Mouse (Mus musculus) embryonic facial prominence, embryonic 10.5 days (tissue): ENCODE measurements at regions not wholly inside any gene's neighbourhood (a gene's known extent, or its start where the extent isn't known, plus 50 kb on each side); places are given as distances from the start of the nearest gene placed in this dataset.
A peak's percentile ranks its signal among the peaks of the same experiment; 100 is the strongest.

Experiments used
- DNase-seq: peaks from one replicate; pipeline ENCODE4 v3.0.0-alpha.2; 2017; ENCODE audit warnings: low spot score
- H3K27ac ChIP-seq: fragments of 300-500 bp; sonication (generic); replicated peaks from 2 replicates; pipeline ENCODE4 v1.5.1; 2016; ENCODE audit warnings: mild to moderate bottlenecking
- H3K27me3 ChIP-seq: fragments of 300-500 bp; sonication (generic); replicated peaks from 2 replicates; pipeline ENCODE4 v1.6.1; 2016; ENCODE audit warnings: low read depth, mild to moderate bottlenecking; ENCODE audit not compliant: poor library complexity, severe bottlenecking
- H3K36me3 ChIP-seq: fragments of 300-500 bp; sonication (generic); replicated peaks from 2 replicates; pipeline ENCODE4 v1.6.1; 2016; ENCODE audit warnings: mild to moderate bottlenecking, moderate library complexity
- H3K4me1 ChIP-seq: fragments of 300-500 bp; sonication (generic); 2 replicates; pipeline ENCODE4 v1.6.1; 2016
- H3K4me3 ChIP-seq: fragments of 300-500 bp; sonication (generic); 2 replicates; pipeline ENCODE4 v1.5.1; 2016; ENCODE audit warnings: mild to moderate bottlenecking, moderate library complexity
- H3K9me3 ChIP-seq: fragments of 300-500 bp; sonication (generic); 2 replicates; pipeline ENCODE4 v1.6.1; 2016; ENCODE audit warnings: mild to moderate bottlenecking
- WGBS: fragments of 180-500 bp; shearing (Covaris S2); methylation state at CpG from one replicate; pipeline ENCODE4 v1.1.7; 2016; 5-methylcytosine and 5-hydroxymethylcytosine counted together

DNA sequence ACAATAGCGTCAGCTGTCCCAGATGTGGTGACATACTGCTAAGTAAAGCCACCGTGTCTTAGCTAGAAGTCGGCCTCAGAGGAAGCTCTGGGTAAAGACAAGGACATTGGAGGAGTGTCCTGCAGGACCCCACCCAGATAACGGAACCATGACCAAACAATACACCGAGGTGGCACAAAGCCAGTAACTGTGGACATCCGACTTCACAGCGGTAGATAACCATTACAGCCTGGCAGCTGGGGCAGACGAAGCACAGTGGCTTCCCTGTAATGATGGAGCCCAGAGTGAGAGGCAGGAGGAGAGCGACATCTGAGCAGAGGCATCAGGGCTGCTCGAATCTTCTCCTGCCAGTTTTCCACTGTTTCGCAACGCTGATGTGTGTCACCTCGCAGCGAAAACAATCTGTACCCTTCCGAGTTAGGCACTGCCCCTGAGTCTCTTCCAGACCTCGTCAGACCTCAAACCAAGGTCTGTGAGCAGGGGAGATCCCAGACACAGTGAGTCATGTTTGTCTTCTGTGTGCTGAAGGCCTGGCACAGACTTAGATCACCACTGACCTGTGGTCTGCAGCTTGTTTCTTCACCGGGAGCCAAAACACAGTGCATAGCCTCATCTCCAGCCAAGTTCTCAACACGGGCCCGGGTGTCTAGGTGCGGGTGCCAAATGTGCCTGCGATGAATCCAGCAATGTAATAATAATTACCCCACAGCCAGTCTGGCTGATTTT lies 159.7 kb upstream of the Hmga2 start:
- no peak for DNase-seq
- Histone ChIP-seq H3K4me3 (no peak overlapping the region), H3K36me3 (no peaks in the 10 kb centered on the region), H3K27me3 (no peaks in the 10 kb centered on the region), H3K9me3 (no peaks in the 10 kb centered on the region), H3K4me1 (peaks cover 57% of the 10 kb centered on the region), H3K27ac (0 out of 2 replicates have a peak overlapping the region, but pooled peaks have one; percentile 27)
- WGBS, result 83% methylated on average over 21 of the region's 21 CpGs

DNA sequence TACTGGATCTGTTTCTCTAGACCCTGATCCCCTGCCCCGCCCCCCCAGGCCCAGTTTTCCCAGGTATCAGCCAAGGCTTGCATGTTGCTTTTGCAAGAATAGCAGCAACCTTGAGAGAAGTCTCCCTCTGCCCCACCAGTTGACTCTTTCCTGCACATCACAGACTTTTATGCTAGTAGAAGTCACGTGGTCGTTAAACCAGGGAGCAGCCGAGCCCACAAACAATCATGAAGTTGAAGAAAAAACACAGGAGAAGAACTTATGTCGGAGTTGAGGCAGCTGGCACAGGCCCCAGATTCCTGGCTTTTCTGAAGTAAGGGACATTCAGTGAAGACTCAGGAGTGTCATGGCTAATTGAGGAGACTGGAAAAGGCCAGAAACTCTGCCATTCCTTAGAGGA lies 158.9 kb upstream of the Hmga2 start:
- Histone ChIP-seq H3K36me3 (no peaks in the 10 kb centered on the region), H3K9me3 (no peaks in the 10 kb centered on the region), H3K27me3 (no peaks in the 10 kb centered on the region), H3K27ac (no peak overlapping the region), H3K4me1 (peaks cover 57% of the 10 kb centered on the region), H3K4me3 (no peak overlapping the region)
- no peak for DNase-seq
- 81% methylated on average over 5 of the region's 5 CpGs for WGBS

DNA sequence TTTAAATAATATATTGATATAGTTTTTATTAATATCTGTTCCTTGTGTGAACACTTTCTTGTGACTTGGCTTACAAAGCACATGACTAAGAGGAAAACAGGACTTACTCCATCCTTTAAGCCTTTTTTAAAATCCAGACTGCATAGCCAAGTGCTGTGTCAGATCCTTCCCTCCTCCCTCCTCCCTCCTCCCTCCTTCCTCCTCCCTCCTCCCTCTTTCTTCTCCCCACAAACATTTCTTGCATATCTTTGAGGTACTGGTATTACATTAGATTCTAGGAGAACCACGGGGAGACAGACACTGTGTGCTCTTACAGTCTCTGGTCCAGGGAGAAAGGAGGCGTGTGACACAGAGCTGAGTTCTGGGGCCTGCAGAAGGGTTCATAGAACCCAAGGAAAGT lies 155.8 kb upstream of the Hmga2 start:
- H3K27ac ChIP-seq, result peak overlapping the region; percentile 54
- 51% methylated on average over 2 of the region's 2 CpGs for WGBS
- no peaks in the 10 kb centered on the region for H3K9me3 ChIP-seq
- H3K4me3 ChIP-seq, result no peak overlapping the region
- H3K36me3 ChIP-seq, result no peaks in the 10 kb centered on the region
- H3K4me1 ChIP-seq, result peaks cover 39% of the 10 kb centered on the region
- H3K27me3 ChIP-seq, result no peaks in the 10 kb centered on the region
- no peak for DNase-seq

DNA sequence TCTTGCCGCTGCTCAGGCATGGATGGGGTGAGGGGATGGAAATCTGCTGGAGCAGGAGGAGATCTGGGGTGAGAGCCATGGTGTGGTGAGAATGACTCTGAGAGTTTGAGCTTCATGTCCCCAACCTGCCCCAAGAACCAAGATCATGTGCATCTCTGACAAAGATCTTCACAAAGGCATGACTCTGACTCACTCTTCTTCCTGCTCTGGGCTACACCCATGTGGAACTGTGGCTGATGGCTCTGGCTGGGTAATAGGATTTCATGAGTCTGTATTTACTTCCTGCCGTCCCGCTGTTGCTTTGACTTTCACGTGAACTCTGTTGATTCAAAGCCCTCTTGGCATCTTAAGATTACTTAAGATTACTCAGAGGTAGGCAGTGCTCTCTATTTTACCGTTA lies 151.8 kb upstream of the Hmga2 start:
- no peaks in the 10 kb centered on the region for H3K36me3 ChIP-seq
- 80% methylated on average over 5 of the region's 5 CpGs for WGBS
- H3K27me3 ChIP-seq, result no peaks in the 10 kb centered on the region
- H3K9me3 ChIP-seq, result no peaks in the 10 kb centered on the region
- H3K4me3 ChIP-seq, result no peak overlapping the region
- no peak overlapping the region for H3K27ac ChIP-seq
- peaks cover 31% of the 10 kb centered on the region for H3K4me1 ChIP-seq
- DNase-seq, result no peak

DNA sequence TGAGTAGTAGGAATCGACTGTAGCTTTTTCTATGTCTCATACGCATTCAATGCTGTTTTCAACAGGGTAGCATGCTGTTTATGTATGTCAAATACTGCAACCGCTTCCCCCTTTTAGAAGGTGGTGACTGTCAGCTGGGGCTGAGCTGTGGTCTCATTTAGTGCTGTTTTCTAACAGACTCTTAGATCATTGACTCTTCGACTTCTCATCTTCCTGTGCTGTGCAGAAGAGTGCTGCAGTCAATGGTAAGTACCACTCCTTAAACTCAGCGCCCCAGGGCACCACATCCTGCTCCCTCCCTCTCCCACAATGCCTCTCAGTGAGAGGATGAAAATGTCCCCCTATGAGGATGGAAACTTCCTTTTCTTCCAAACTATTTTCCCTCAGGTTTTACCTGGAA lies 149.2 kb upstream of the Hmga2 start:
- H3K27me3 ChIP-seq, result no peaks in the 10 kb centered on the region
- 75% methylated on average over 5 of the region's 5 CpGs for WGBS
- H3K36me3 ChIP-seq, result no peaks in the 10 kb centered on the region
- peaks cover 12% of the 10 kb centered on the region for H3K4me1 ChIP-seq
- DNase-seq, result no peak
- no peak overlapping the region for H3K4me3 ChIP-seq
- no peak overlapping the region for H3K27ac ChIP-seq
- no peaks in the 10 kb centered on the region for H3K9me3 ChIP-seq

DNA sequence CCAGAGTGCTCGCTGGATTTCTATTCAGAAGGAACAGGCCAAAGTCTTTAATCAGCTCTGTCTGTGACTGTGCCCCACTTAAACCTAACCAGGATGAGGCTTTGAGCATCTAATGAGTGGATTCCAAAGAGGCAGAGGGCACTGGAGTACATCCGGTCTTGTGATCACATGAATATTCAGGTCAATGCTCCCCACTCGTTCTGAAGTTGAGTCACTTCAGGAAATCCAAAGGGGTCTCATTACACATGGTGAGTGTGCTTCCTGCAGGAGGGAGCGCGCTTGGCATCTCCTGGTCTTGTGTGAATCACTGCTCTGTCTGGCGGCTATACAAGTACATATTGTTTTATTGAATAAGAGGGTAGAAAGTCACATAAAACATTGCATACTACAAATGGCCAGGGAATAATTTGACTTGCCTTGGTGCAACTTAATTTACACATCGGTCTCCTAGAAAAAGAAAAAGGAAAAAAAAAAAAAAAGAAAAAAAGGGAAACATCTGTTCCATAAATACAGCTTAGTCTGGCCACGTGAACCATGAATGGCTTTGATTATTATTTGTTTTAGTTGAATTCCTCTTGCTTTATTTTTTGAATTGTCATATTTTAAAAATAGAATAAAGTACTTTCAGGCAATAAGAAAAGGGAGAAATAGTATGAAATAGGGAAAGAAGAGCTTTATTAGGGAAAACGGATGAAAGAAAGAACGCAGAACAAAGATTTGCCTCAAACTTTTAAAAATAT lies 148.1 kb upstream of the Hmga2 start:
- H3K4me1 ChIP-seq, result peaks cover 12% of the 10 kb centered on the region
- H3K9me3 ChIP-seq, result no peaks in the 10 kb centered on the region
- 63% methylated on average over 10 of the region's 10 CpGs for WGBS
- no peaks in the 10 kb centered on the region for H3K27me3 ChIP-seq
- no peaks in the 10 kb centered on the region for H3K36me3 ChIP-seq
- DNase-seq, result peak; percentile 50
- H3K27ac ChIP-seq, result no peak overlapping the region
- no peak overlapping the region for H3K4me3 ChIP-seq

DNA sequence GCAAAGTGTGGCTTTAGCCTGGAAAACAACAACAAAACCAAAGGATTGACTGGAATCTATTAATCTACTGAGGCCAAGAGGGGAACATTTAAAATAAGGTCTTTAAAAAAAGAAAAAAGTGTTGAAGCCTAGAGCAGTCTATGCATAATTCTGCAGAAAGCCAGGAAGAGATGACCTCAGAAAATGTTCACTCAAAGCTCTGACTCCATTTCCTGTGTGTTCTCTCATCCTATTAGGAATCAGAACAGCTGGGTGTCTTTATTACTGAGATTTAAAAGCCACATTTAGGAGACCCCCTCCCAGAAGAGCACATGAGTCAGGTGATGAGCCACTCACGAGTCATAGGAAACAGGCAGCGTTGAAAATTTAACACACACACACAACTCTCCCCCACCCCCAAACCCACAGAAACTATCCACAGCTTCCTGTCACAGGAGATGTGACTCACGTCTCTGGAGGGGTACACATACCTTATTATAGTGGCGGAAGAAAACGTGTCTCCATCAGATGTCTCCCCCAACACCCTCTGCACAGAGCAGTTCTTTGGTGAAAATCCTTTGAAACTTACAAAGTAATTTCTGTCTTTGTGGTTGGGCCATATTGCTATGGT lies 140.2 kb upstream of the Hmga2 start:
- WGBS, result 73% methylated on average over 5 of the region's 5 CpGs
- no peaks in the 10 kb centered on the region for H3K9me3 ChIP-seq
- no peak for DNase-seq

DNA sequence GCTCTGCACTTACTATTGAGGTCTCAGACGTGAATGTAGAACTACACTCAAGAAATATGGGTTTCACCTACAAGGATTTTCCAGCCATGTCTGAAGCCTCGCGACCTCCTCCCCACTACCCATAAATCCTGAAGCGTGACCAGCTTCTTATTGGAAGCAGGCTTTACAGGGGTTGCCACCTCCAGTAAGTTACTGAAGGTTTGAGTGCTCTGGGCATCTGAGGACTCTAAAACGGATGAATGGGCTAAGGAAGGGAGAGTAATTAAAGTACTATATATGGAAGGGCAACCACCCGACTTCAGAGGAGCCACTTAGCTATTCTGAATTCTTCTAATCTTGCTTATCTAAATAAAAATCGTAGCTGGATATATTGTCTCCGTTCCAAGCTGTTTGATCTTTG lies 136.1 kb upstream of the Hmga2 start:
- no peak overlapping the region for H3K27ac ChIP-seq
- H3K36me3 ChIP-seq, result no peaks in the 10 kb centered on the region
- no peaks in the 10 kb centered on the region for H3K27me3 ChIP-seq
- WGBS, result 76% methylated on average over 8 of the region's 8 CpGs
- no peak for DNase-seq
- H3K4me3 ChIP-seq, result no peak overlapping the region
- peaks cover 4% of the 10 kb centered on the region; the same call in 1 of the 2 replicates for H3K4me1 ChIP-seq
- no peaks in the 10 kb centered on the region for H3K9me3 ChIP-seq

More for the DNA sequence above, 140.2 kb upstream of the Hmga2 start:
- Histone ChIP-seq H3K27me3 (no peaks in the 10 kb centered on the region), H3K27ac (no peak overlapping the region), H3K4me3 (no peak overlapping the region), H3K4me1 (peaks cover 4% of the 10 kb centered on the region; the same call in 1 of the 2 replicates), H3K36me3 (no peaks in the 10 kb centered on the region)

DNA sequence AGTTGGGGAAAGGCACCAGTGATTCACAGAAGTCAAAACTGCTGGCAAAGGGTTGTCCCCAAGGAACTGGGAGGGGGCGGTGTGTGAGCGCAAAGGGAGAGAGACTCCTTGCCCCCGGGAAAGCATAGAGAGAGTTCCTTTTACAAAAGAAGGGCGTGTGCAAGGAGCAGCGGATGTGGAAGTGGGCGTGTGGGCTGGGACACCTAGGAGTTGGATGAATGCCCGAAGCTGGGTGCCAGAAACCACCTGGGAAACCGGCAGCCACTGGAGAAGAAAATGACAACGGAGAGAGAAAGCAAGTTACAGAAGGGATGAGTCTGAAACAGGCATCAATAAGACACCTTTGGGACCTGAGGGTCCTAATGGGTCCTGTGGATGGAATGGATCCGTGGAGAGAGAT lies 133.8 kb upstream of the Hmga2 start:
- Histone ChIP-seq H3K27ac (no peak overlapping the region), H3K36me3 (no peaks in the 10 kb centered on the region), H3K4me1 (0 out of 2 replicates have a peak, but pooled peaks cover 5% of the 10 kb centered on the region), H3K4me3 (no peak overlapping the region), H3K9me3 (no peaks in the 10 kb centered on the region), H3K27me3 (0 out of 2 replicates have a peak, but pooled peaks cover 10% of the 10 kb centered on the region)
- 82% methylated on average over 10 of the region's 10 CpGs for WGBS
- no peak for DNase-seq

DNA sequence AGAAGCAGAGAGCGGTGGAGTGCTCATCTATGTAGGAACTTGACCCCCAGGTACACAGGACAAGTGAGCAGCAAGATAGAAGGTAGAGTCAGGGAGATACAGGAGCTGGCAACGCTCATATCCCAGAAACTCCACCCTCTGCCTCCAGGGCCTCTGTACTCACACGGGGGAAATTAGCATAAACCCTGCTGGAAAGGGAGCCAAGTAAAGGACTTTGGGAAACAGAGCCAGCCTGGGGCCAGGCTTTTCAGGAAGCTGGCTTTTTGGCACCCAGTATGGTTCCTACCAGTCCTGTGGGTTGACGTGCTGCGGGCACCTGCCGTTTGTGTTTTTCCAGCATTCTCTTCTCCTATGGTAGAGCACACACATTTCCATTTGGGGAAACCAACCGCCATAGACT lies 128.2 kb upstream of the Hmga2 start:
- H3K4me3 ChIP-seq, result no peak overlapping the region

DNA sequence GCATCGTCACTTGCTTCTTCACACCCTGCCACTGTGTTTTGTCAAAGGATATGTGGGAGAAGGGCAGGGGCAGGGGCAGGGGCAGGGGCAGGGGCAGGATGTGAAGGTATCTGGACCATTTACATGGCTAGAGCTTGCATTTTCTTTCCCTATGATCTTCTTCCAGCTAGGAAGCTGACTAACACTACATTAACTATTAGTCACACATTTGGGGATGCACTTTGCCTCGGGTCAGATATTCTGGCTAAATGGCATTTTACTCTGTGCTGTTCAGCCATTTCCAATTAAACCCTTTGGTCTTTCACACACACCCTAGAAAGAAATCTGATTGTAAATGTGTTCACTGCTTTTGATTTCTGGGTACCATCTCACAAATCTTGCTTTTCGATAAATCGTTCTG lies 126.9 kb upstream of the Hmga2 start:
- peaks cover 8% of the 10 kb centered on the region; the same call in 1 of the 2 replicates for H3K4me1 ChIP-seq
- H3K27me3 ChIP-seq, result 0 out of 2 replicates have a peak, but pooled peaks cover 10% of the 10 kb centered on the region
- H3K36me3 ChIP-seq, result no peaks in the 10 kb centered on the region
- 87% methylated on average over 4 of the region's 4 CpGs for WGBS
- no peak for DNase-seq
- H3K9me3 ChIP-seq, result no peaks in the 10 kb centered on the region
- H3K4me3 ChIP-seq, result no peak overlapping the region
- H3K27ac ChIP-seq, result no peak overlapping the region

More for the DNA sequence above, 128.2 kb upstream of the Hmga2 start:
- Histone ChIP-seq H3K36me3 (no peaks in the 10 kb centered on the region), H3K9me3 (no peaks in the 10 kb centered on the region), H3K4me1 (peaks cover 8% of the 10 kb centered on the region; the same call in 1 of the 2 replicates), H3K27ac (no peak overlapping the region), H3K27me3 (0 out of 2 replicates have a peak, but pooled peaks cover 10% of the 10 kb centered on the region)
- 42% methylated on average over 7 of the region's 7 CpGs for WGBS
- no peak for DNase-seq

DNA sequence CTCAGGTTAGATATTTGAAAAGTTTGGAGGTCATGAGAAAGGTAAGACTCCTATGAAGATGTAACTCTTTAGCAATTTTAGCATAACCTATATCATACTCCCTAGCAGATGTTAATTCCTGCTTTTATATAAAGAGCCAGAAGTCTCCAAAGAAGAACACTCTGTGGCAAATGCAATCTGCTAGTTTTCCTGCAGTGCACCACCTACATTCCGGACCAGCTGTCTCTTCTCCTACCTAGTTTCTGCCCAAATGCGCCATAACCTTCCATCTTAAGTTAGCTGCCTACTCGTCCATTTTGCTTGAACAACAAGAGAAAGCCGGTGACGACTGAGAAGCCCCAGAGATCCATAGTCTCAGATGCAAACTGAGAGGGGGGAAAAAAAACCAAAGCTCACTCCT lies 124.5 kb upstream of the Hmga2 start:
- no peaks in the 10 kb centered on the region for H3K36me3 ChIP-seq
- peaks cover 9% of the 10 kb centered on the region for H3K4me1 ChIP-seq
- no peaks in the 10 kb centered on the region for H3K9me3 ChIP-seq
- no peaks in the 10 kb centered on the region for H3K27me3 ChIP-seq
- no peak overlapping the region for H3K4me3 ChIP-seq
- H3K27ac ChIP-seq, result no peak overlapping the region
- DNase-seq, result no peak
- 88% methylated on average over 5 of the region's 5 CpGs for WGBS
